Mouse (Mus musculus): ENCODE measurements around the gene A730061H03Rik. TPM values are rescaled to one million over a fixed set of nuclear protein-coding genes. Genes with fewer than 3 reads are reported as not detected.

The A730061H03Rik gene
- 1.8 and 2.3 TPM in 2 replicates for polyA plus RNA-seq (2015; fragmentation: Nextera tagmentation; extraction: Ambion mirVana)

DNA sequence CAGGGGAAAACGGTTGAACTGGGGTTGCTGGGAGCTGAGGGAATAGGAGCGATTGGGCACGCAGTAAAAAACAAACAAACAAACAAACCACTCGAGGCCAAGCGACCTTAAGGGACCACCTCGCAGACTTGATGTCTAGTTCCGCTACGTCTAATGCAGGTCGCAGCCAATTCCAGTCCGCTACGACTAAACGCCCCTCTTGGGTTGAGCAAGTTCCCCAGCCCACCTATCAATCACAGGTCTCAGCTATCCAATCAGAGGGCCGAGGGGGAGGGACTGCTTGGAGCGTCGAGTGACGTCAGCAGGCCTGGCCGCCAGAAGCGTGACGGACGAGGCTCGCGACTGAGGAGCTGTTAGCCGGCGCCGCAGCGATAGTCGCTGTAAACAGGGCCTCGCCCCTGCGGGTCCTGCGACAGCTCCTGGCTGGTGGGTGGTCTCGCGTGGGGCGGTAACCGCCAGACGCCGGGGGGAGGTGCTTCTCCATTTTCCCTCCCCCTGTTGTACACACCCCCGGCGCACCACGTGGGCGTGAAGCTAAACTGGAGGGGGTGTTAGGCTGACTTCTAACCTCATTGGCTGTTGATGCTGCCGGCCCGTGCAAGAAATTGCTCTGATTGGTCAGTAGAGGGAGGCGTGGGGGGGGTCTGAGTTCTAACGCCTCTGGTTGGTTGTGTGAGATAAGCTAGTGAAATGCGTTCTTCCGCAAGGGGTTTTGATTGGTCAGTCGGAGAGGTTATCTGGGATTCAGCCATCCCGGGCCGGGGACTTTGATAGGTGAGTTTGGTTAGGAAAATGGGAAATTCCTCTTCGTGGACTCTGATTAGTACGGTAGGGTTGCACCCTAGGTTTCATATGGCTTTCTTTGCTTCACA, at the start of gene A730061H03Rik:
A730061H03Rik (minus strand) TSS at position 205 of the 872 bp plus-strand sequence.
- Histone ChIP-seq H3K4me2 (replicated peaks; ENCODE audit: low read depth, low read length) (peak within 1 kb of the TSS; percentile 86), H3K9ac (replicated peaks; ENCODE audit: low read depth) (peak within 1 kb of the TSS; percentile 71), H3K36me3 (ENCODE audit: insufficient read depth, low read length) (peaks cover 13% of the 10 kb centered on the region; the same call in 1 of the 2 replicates), H3K4me1 (ENCODE audit: insufficient read depth, low read depth, low read length) (peaks cover 7% of the 10 kb centered on the region; the same call in 1 of the 2 replicates), H3K27me3 (replicated peaks; ENCODE audit: insufficient read depth, low read length) (no peaks in the 10 kb centered on the region), H3K4me3 (ENCODE audit: low read depth, low read length) (peak within 1 kb of the TSS; percentile 58), H3K27ac (ENCODE audit: low read length) (peak within 1 kb of the TSS; percentile 99), H3K9me3 (ENCODE audit: low read length) (no peaks in the 10 kb centered on the region)
- 1% methylated on average over 51 of the region's 51 CpGs for WGBS
- peak; percentile 92 for ATAC-seq
- DNase-seq (ENCODE audit: low spot score): peak; percentile 99
- peak; percentile 31 for TF ChIP-seq CTCF (IDR thresholded peaks at IDR 0.05)
- peak; percentile 92 for TF ChIP-seq EP300 (IDR thresholded peaks at IDR 0.05)

DNA sequence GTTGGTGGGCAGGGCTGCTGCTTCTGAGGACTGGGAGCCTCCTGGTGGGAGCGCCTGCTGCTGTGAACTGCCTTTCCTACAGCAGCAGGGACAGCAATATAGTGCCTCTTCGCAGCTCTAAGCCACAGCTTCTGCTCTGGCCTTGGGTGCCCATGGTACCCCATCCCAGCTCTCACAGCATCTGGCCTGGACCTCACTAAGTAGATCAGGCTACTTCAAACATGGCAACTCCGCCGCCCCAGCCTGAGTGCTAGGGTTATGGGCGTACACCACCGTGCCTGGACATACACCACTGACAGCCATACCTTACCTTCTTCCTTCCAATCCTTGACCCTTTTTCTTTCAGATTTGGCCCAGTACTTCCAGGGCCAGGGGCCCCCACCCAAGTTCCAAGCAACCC, 48.1 kb upstream of the A730061H03Rik start:
- Histone ChIP-seq H3K9me3 (ENCODE audit: low read length) (no peaks in the 10 kb centered on the region), H3K36me3 (ENCODE audit: insufficient read depth, low read length) (peaks cover 35% of the 10 kb centered on the region), H3K9ac (replicated peaks; ENCODE audit: low read depth) (no peak overlapping the region), H3K4me2 (replicated peaks; ENCODE audit: low read depth, low read length) (no peak overlapping the region), H3K4me1 (ENCODE audit: insufficient read depth, low read depth, low read length) (peaks cover 5% of the 10 kb centered on the region), H3K4me3 (ENCODE audit: low read depth, low read length) (no peak overlapping the region), H3K27ac (ENCODE audit: low read length) (no peak overlapping the region), H3K27me3 (replicated peaks; ENCODE audit: insufficient read depth, low read length) (no peaks in the 10 kb centered on the region)
- DNase-seq (ENCODE audit: low spot score) (no peak), ATAC-seq (no peak)
- WGBS: 100% methylated on average over 6 of the region's 6 CpGs
- TF ChIP-seq CTCF (IDR thresholded peaks at IDR 0.05): no peak

DNA sequence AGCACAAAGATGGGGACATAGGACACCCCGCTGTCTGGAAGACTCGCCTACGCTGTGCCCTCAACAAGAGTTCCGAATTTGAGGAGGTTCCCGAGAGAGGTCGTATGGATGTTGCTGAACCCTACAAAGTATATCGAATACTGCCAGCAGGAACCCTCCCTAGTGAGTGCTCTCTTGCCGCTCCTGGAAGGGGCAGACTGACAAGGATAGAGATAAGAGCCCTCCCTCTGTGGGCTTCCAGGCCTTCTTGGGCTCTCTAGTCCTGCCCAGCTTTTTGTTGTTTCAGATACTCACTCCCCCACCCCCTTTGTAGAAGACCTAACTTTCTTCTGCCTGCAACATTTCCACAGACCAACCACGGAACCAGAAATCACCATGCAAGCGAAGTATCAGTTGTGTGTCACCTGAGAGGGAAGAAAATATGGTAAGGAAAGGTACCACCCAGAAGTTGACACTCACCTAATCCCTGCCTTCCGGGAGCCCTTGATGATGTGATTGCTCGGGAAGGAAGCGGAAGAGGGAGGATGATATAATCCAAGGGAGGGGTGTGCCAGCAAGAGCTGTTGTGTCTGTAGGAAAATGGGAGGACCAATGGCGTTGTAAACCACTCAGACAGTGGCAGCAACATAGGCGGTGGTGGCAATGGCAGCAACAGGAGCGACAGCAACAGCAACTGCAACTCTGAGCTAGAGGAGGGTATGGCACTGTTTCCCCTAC, 45.7 kb upstream of the A730061H03Rik start:
- Histone ChIP-seq H3K4me3 (ENCODE audit: low read depth, low read length) (no peak overlapping the region), H3K36me3 (ENCODE audit: insufficient read depth, low read length) (peaks cover 41% of the 10 kb centered on the region), H3K9me3 (ENCODE audit: low read length) (no peaks in the 10 kb centered on the region), H3K9ac (replicated peaks; ENCODE audit: low read depth) (no peak overlapping the region; the same call in 1 of the 2 replicates), H3K27ac (ENCODE audit: low read length) (no peak overlapping the region), H3K4me2 (replicated peaks; ENCODE audit: low read depth, low read length) (no peak overlapping the region), H3K27me3 (replicated peaks; ENCODE audit: insufficient read depth, low read length) (no peaks in the 10 kb centered on the region), H3K4me1 (ENCODE audit: insufficient read depth, low read depth, low read length) (peaks cover 5% of the 10 kb centered on the region)
- WGBS: 92% methylated on average over 16 of the region's 16 CpGs
- TF ChIP-seq EP300 (IDR thresholded peaks at IDR 0.05) (no peak), CTCF (IDR thresholded peaks at IDR 0.05) (no peak)
- ATAC-seq (no peak), DNase-seq (ENCODE audit: low spot score) (no peak)

DNA sequence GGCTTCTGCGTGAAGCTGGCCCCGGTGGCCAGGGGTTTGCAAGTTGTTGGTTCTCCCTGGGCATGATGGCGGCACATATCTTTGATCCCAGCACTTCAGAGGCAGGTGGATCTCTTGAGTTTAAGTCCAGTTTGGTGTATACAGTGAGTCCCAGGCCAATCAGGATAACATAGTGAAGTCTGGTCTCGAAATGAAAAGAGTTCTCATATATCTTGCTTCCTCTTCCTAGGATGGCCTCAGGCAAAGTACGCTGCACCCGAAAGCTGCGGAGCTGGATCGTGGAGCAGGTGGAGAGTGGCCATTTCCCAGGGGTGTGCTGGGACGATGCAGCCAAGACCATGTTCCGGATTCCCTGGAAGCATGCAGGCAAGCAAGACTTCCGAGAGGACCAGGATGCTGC, 44.6 kb upstream of the A730061H03Rik start:
- Histone ChIP-seq H3K36me3 (ENCODE audit: insufficient read depth, low read length) (peaks cover 48% of the 10 kb centered on the region), H3K4me1 (ENCODE audit: insufficient read depth, low read depth, low read length) (peaks cover 5% of the 10 kb centered on the region), H3K9me3 (ENCODE audit: low read length) (no peaks in the 10 kb centered on the region), H3K27me3 (replicated peaks; ENCODE audit: insufficient read depth, low read length) (no peaks in the 10 kb centered on the region), H3K27ac (ENCODE audit: low read length) (peak overlapping the region; percentile 93), H3K9ac (replicated peaks; ENCODE audit: low read depth) (peak overlapping the region; percentile 74), H3K4me2 (replicated peaks; ENCODE audit: low read depth, low read length) (peak overlapping the region; percentile 67), H3K4me3 (ENCODE audit: low read depth, low read length) (peak overlapping the region; percentile 58)
- ATAC-seq (no peak), DNase-seq (ENCODE audit: low spot score) (no peak)
- 89% methylated on average over 11 of the region's 11 CpGs for WGBS
- TF ChIP-seq EP300 (IDR thresholded peaks at IDR 0.05) (no peak), CTCF (IDR thresholded peaks at IDR 0.05) (no peak)

DNA sequence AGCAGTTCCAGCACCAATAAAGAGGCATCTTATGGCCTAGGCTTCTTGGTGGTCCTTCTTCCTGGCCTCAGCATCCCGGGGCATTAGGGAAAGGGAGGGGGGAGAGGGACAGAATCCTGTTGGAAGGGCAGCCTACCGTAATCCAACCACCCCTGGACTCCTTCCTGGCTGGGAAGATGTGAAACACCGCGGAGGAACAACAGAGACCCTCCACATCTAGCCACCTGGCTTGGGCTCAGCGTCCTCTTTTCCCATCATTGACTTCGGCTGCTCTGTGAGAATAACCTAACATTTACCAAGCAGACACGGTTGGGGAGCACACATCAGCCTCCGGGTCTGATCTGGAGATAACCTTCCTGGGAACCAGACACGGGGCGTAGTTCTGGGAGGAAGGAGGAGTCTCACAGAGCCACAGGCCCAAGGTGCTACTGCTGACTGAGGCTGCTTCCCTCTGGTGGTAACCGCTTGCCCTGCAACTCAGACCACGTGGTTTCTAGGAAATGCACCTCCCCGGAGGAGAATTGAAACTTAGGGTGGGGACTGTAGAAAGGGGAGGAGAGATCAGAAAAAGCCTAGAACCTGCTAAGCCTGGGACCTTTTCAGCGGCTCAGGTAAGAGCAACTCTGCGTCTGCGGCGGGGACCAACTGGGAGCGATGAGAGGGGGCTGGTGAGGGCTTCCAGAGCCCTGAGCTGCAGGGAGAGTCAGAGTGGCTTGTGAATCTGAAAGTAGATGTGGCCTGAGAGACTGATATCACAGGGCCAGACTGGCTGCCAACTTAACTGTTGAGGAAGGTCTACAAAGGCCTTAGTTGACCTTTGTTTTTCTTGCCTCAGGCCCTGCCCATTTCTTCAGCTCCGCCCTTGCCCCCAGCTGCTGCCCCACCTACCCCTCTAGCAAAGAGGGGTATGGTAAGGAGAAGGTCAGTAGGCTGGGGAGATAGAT, 43.7 kb upstream of the A730061H03Rik start:
- peak overlapping the region; percentile 58 for H3K4me3 ChIP-seq (ENCODE audit: low read depth, low read length)
- DNase-seq (ENCODE audit: low spot score) (peak; percentile 98), ATAC-seq (peak; percentile 96)
- H3K9me3 ChIP-seq (ENCODE audit: low read length): no peaks in the 10 kb centered on the region
- H3K27me3 ChIP-seq (replicated peaks; ENCODE audit: insufficient read depth, low read length): no peaks in the 10 kb centered on the region
- peak overlapping the region; percentile 93 for H3K27ac ChIP-seq (ENCODE audit: low read length)
- H3K4me2 ChIP-seq (replicated peaks; ENCODE audit: low read depth, low read length): peak overlapping the region; percentile 67
- peaks cover 48% of the 10 kb centered on the region for H3K36me3 ChIP-seq (ENCODE audit: insufficient read depth, low read length)
- TF ChIP-seq CTCF (IDR thresholded peaks at IDR 0.05) (peak; percentile 98), EP300 (IDR thresholded peaks at IDR 0.05) (peak; percentile 66; the same call in 1 of the 2 replicates)
- peaks cover 5% of the 10 kb centered on the region for H3K4me1 ChIP-seq (ENCODE audit: insufficient read depth, low read depth, low read length)
- 7% methylated on average over 18 of the region's 19 CpGs for WGBS
- peak overlapping the region; percentile 74 for H3K9ac ChIP-seq (replicated peaks; ENCODE audit: low read depth)

Measured in lung, postnatal 0 days (tissue).